Mouse (Mus musculus): ENCODE data around the gene Letmd1.

DNA sequence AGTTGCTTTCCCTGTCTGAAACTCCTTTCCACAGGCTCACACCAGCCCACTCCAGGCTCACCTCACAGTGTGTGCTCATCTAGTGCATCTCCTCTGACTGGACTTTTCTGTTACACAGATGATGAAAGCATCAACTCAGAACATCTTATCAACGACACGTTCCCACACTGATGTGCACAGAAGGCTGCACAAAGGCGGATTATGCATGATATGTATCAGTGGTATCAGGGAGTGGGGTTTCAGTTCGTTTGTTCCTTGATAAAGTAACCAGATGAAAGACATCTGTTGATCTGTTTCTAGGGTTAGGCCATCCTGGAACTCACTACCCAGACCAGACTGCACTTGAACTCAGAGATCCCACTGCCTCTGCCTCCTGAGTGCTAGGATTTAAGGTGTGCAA, 44.6 kb downstream of the Letmd1 start:
- TF ChIP-seq POLR2A (IDR thresholded peaks at IDR 0.05; ENCODE audit: insufficient read depth, low read depth, low read length) (no peak), CTCF (IDR thresholded peaks at IDR 0.05) (no peak)

Data from heart, adult 2 months (tissue).